Mouse (Mus musculus): ENCODE results near the gene Scoc. TPM values are rescaled to one million over a fixed set of nuclear protein-coding genes. Genes with fewer than 3 reads are reported as not detected.
A peak's percentile ranks its signal among the peaks of the same experiment; 100 is the strongest.

Scoc gene
- total and polyA plus RNA-seq, 3 experiments, result 28.9 to 79.7 (median 34.5) TPM

DNA sequence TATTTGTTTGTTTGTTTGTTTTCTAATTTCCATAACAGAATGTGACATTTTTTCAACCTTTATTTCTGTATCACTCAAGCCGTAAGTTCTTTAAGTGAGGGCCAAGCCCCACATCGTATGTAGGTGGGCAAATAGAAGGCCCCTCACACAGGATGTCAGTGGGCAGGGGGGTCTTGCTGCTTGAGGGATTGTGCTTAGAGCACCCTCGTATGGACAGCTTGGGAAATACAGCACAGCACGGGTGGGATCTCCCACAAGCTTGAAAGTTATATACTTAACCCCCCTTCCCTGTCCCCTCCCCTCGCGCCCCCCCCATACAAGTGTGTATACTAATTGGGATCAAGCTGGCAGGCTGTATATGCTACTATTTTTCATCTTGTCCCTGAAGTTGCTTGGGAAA lies 51.4 kb downstream of the Scoc start:
- in situ Hi-C loops (cut with MboI; ENCODE audit: low pct_ligation_motif_present, low pct_unique_long_range_greater_than_20kb, low sequenced_read_pairs) (no loop called here), dilution Hi-C loops (cut with MboI; ENCODE audit: extremely low pct_ligation_motif_present, extremely low pct_unique_long_range_greater_than_20kb, low sequenced_read_pairs) (no loop called here)
- no peaks in the 10 kb centered on the region for H3K4me1 ChIP-seq (ENCODE audit: control insufficient read depth in 1 of 2, insufficient read depth in 2 of 2)
- DNase-seq (ENCODE audit: extremely low read depth), result no peak
- peak in 1 of 2 experiments; percentile 48; a peak in 2 of 4 replicates for TF ChIP-seq CTCF (conservative IDR thresholded peaks at IDR 0.05 in 1 of 2, IDR thresholded peaks at IDR 0.05 in 1 of 2; ENCODE audit: low read depth in 2 of 2, low read length in 2 of 2)
- no peak for TF ChIP-seq KAT2A (IDR thresholded peaks at IDR 0.05; ENCODE audit: insufficient replicate concordance, low read length)
- no peak for TF ChIP-seq JUN (IDR thresholded peaks at IDR 0.05; ENCODE audit: insufficient read depth, low read depth, low read length)
- TF ChIP-seq SIN3A (IDR thresholded peaks at IDR 0.05; ENCODE audit: low read length), result no peak
- TF ChIP-seq ZNF384 (IDR thresholded peaks at IDR 0.05; ENCODE audit: low read depth, low read length), result no peak
- no peak for TF ChIP-seq HCFC1 (IDR thresholded peaks at IDR 0.05; ENCODE audit: low read depth, low read length)
- peak; percentile 45 for TF ChIP-seq SMC3 (IDR thresholded peaks at IDR 0.05; ENCODE audit: low read depth, low read length)
- no peak for TF ChIP-seq USF1 (IDR thresholded peaks at IDR 0.05; ENCODE audit: low read depth, low read length)
- no peak for TF ChIP-seq MAX (IDR thresholded peaks at IDR 0.05; ENCODE audit: low read length)
- no peak for TF ChIP-seq CHD1 (IDR thresholded peaks at IDR 0.05; ENCODE audit: low read depth, low read length)
- no peak for TF ChIP-seq JUND (conservative IDR thresholded peaks at IDR 0.05; ENCODE audit: low read depth, low read length)
- TF ChIP-seq GABPA (IDR thresholded peaks at IDR 0.05; ENCODE audit: insufficient replicate concordance, low read depth, low read length), result no peak
- TF ChIP-seq MAZ (IDR thresholded peaks at IDR 0.05; ENCODE audit: low read depth, low read length), result 0 out of 2 replicates have a peak, but pooled peaks have one; percentile 23
- TF ChIP-seq RCOR1 (conservative IDR thresholded peaks at IDR 0.05; ENCODE audit: low read depth, low read length), result no peak
- TF ChIP-seq CHD2 (IDR thresholded peaks at IDR 0.05; ENCODE audit: low read length), result no peak
- no peak for TF ChIP-seq MXI1 (IDR thresholded peaks at IDR 0.05; ENCODE audit: low read depth, low read length)
- TF ChIP-seq TCF12 (IDR thresholded peaks at IDR 0.05; ENCODE audit: low read depth, low read length), result no peak
- TF ChIP-seq BHLHE40 (IDR thresholded peaks at IDR 0.05; ENCODE audit: low read depth, low read length), result no peak
- no peak for TF ChIP-seq UBTF (IDR thresholded peaks at IDR 0.05; ENCODE audit: low read depth, low read length)
- no peak for TF ChIP-seq PAX5 (IDR thresholded peaks at IDR 0.05; ENCODE audit: low read length)
- no peak for TF ChIP-seq TBP (conservative IDR thresholded peaks at IDR 0.05; ENCODE audit: low read depth, low read length)
- TF ChIP-seq NELFE (IDR thresholded peaks at IDR 0.05; ENCODE audit: low read depth, low read length), result no peak
- TF ChIP-seq ZMIZ1 (IDR thresholded peaks at IDR 0.05; ENCODE audit: low read depth, low read length), result no peak
- no peak for TF ChIP-seq NRF1 (IDR thresholded peaks at IDR 0.05; ENCODE audit: low read depth, low read length)
- no peak for TF ChIP-seq ZC3H11A (IDR thresholded peaks at IDR 0.05; ENCODE audit: low read depth, low read length)
- no peak for TF ChIP-seq MYC (IDR thresholded peaks at IDR 0.05; ENCODE audit: low read depth, low read length)
- TF ChIP-seq EP300 (IDR thresholded peaks at IDR 0.05; ENCODE audit: low read length), result no peak
- TF ChIP-seq RAD21 (IDR thresholded peaks at IDR 0.05; ENCODE audit: low read depth, low read length), result peak; percentile 40
- TF ChIP-seq ELF1 (IDR thresholded peaks at IDR 0.05; ENCODE audit: low read depth, low read length), result no peak
- TF ChIP-seq E2F4 (IDR thresholded peaks at IDR 0.05; ENCODE audit: insufficient replicate concordance, low read depth, low read length), result no peak
- TF ChIP-seq MAFK (IDR thresholded peaks at IDR 0.05; ENCODE audit: insufficient replicate concordance, low read length), result no peak
- TF ChIP-seq POLR2A (IDR thresholded peaks at IDR 0.05; ENCODE audit: low read depth, low read length), result no peak
- no peak overlapping the region for H3K4me3 ChIP-seq (replicated peaks in 1 of 3; ENCODE audit: low read depth in 2 of 3, low read length in 2 of 3, poor library complexity in 1 of 3)
- H3K9ac ChIP-seq (ENCODE audit: insufficient read depth, low read depth), result no peak overlapping the region
- H3K36me3 ChIP-seq (replicated peaks in 1 of 2; ENCODE audit: control insufficient read depth in 1 of 2, insufficient read depth in 1 of 2, low read length in 1 of 2), result no peaks in the 10 kb centered on the region
- H3K27ac ChIP-seq (ENCODE audit: insufficient read depth, low read depth), result no peak overlapping the region
- no peak overlapping the region for H3K4me2 ChIP-seq (ENCODE audit: insufficient read depth, low read depth, poor library complexity, severe bottlenecking)
- H3K27me3 ChIP-seq (replicated peaks), result no peaks in the 10 kb centered on the region
- H3K79me2 ChIP-seq (replicated peaks; ENCODE audit: control insufficient read depth, extremely low read depth, insufficient read depth, poor library complexity, severe bottlenecking), result no peaks in the 10 kb centered on the region
- H3K9me3 ChIP-seq (replicated peaks; ENCODE audit: low read length), result no peaks in the 10 kb centered on the region

All from CH12.LX (cell line).